Mouse (Mus musculus) forebrain, postnatal 0 days (tissue): ENCODE results near the gene B3gnt8. TPM values are rescaled to one million over a fixed set of nuclear protein-coding genes. Genes with fewer than 3 reads are reported as not detected.

Experiments
- ATAC-seq: fragments of 200-750 bp; cut with Nextera tagmentation; 2 replicates; pipeline ENCODE4 v1.8.0; 2017; ENCODE audit warnings: mild to moderate bottlenecking, moderate library complexity
- DNase-seq: peaks from one replicate; pipeline ENCODE4 v3.0.0-alpha.2; 2015
- H3K27ac ChIP-seq: fragments of 300-500 bp; sonication (generic); 2 replicates; pipeline ENCODE4 v1.5.1; 2014; ENCODE audit warnings: low read depth, mild to moderate bottlenecking, antibody characterized with exemption, low read length, moderate library complexity, mixed read lengths
- H3K27me3 ChIP-seq: fragments of 300-500 bp; sonication (generic); 2 replicates; pipeline ENCODE4 v1.6.1; 2014; ENCODE audit warnings: mild to moderate bottlenecking, low read length, mixed read lengths; ENCODE audit not compliant: insufficient read depth
- H3K36me3 ChIP-seq: fragments of 300-500 bp; sonication (generic); 2 replicates; pipeline ENCODE4 v1.6.1; 2014; ENCODE audit warnings: mild to moderate bottlenecking, moderate library complexity; ENCODE audit not compliant: insufficient read depth
- H3K4me1 ChIP-seq: fragments of 300-500 bp; sonication (generic); 2 replicates; pipeline ENCODE4 v1.6.1; 2014; ENCODE audit warnings: antibody characterized with exemption; ENCODE audit not compliant: insufficient read depth
- H3K4me2 ChIP-seq: fragments of 300-500 bp; sonication (generic); 2 replicates; pipeline ENCODE4 v1.6.1; 2014; ENCODE audit warnings: low read depth, mild to moderate bottlenecking, moderate library complexity
- H3K4me3 ChIP-seq: fragments of 300-500 bp; sonication (generic); 2 replicates; pipeline ENCODE4 v1.5.1; 2014; ENCODE audit warnings: low read depth, low read length, mixed read lengths
- H3K9ac ChIP-seq: fragments of 300-500 bp; sonication (generic); 2 replicates; pipeline ENCODE4 v1.6.1; 2014; ENCODE audit warnings: mild to moderate bottlenecking
- H3K9me3 ChIP-seq: fragments of 300-500 bp; sonication (generic); 2 replicates; pipeline ENCODE4 v1.6.1; 2016; ENCODE audit warnings: low read length
- CTCF ChIP-seq: sonication (generic); IDR thresholded peaks from 2 replicates; pipeline ENCODE4 v1.5.1; 2016; ENCODE audit warnings: antibody characterized with exemption, control low read depth, low read depth
- WGBS: fragments of 180-500 bp; shearing (Covaris S2); extraction: QIAGEN DNeasy Blood & Tissue Kit; methylation state at CpG from one replicate; pipeline ENCODE4 v1.1.7; 2014; 5-methylcytosine and 5-hydroxymethylcytosine counted together
- polyA plus RNA-seq: library from polyadenylated mRNA; unstranded; fragments of >200 nt; fragmentation: Nextera tagmentation; extraction: Ambion mirVana; gene quantifications from 2 replicates; pipeline ENCODE4 v1.2.1, GENCODE M21; 2015
- total RNA-seq: library from RNA; depleted of rRNA; stranded (reverse); fragments of >200 nt; gene quantifications from 2 replicates; pipeline ENCODE4 v1.2.3, GENCODE M21; 2014

B3gnt8 gene
- total and polyA plus RNA-seq, 2 experiments from 2014 or later = 0.95 to 1.3 TPM

DNA sequence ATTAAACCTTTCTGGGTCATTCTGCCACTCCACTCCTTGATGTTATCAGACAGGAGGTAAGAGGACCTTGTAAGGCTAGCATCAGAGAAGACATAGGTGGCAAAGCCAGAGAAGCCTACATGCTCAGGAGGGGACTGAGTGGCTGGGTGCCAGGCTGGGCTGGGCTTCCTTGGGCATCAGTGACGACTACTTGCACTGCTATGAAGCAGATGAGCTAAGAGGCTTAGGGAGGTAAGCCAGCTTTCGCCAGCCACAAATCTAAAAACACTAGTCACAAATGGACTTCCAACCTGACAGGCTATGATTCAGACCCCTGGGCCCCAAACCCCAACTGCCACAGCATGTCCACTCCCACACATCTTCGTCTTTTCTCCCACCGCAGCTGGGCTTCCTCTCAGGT is 18.2 kb downstream of the B3gnt8 start:
- H3K4me2 ChIP-seq = no peak overlapping the region
- WGBS = 67% methylated on average over 4 of the region's 4 CpGs

DNA sequence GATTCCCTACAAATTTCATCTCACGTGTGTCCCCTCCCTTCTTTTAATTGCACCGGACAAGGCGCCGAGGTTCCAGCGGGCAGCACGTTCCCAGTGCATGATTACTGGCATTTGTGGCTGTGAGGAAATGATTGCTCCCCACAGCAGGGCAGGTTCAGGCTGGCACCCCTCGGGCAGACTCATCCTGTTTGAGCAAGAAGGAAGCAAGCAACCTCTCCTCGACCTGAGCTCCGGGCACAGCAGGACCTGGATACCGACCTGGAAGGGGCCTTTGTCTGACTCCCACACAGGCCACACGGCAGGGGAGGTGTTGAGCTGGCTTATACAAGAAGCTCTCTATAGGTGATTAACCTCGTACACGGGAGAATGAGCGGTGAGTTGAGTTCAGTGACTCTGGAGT is 18.6 kb downstream of the B3gnt8 start:
- TF ChIP-seq CTCF = no peak
- Histone ChIP-seq H3K4me2 (no peak overlapping the region), H3K9me3 (no peaks in the 10 kb centered on the region), H3K9ac (no peak overlapping the region), H3K27ac (no peak overlapping the region), H3K36me3 (peaks cover 9% of the 10 kb centered on the region), H3K27me3 (no peaks in the 10 kb centered on the region), H3K4me3 (no peak overlapping the region), H3K4me1 (no peaks in the 10 kb centered on the region)
- DNase-seq = no peak
- ATAC-seq = no peak
- WGBS = 34% methylated on average over 14 of the region's 14 CpGs

More for the DNA sequence above, 18.2 kb downstream of the B3gnt8 start:
- Histone ChIP-seq H3K27me3 (no peaks in the 10 kb centered on the region), H3K9me3 (no peaks in the 10 kb centered on the region), H3K4me3 (no peak overlapping the region), H3K36me3 (peaks cover 9% of the 10 kb centered on the region), H3K27ac (no peak overlapping the region), H3K9ac (no peak overlapping the region), H3K4me1 (no peaks in the 10 kb centered on the region)
- no peak for TF ChIP-seq CTCF
- DNase-seq = no peak
- no peak for ATAC-seq

DNA sequence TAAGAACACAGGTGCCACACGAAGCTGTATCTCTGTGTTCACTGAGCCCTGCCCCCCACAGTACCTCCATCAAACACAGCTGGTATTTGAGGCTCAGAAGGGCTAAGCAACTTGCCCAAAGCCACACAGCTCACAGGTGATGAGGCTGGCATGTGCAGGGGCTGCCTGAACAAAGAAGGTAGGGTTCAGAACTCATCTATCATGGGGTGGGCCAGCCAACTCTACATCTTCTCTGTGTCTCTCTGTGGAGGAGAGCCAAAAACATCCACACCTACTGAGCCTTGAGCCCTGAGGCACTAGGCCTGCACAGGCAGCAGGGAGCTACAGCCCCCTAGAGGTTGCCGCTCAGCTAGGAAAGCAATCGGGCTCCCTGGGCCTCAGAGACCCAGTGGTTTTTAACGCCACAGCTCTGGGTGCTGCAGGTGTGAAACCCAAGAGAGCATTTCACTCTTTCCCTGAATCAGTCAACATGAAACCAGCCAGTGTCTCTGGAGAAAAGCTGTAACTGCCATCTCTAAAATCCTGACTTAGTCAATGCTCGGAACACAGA is 21.2 kb downstream of the B3gnt8 start:
- Histone ChIP-seq H3K4me3 (no peak overlapping the region), H3K4me1 (no peaks in the 10 kb centered on the region), H3K27me3 (no peaks in the 10 kb centered on the region), H3K9me3 (no peaks in the 10 kb centered on the region), H3K4me2 (no peak overlapping the region), H3K36me3 (no peaks in the 10 kb centered on the region), H3K9ac (no peak overlapping the region), H3K27ac (no peak overlapping the region)
- WGBS = 60% methylated on average over 5 of the region's 5 CpGs
- TF ChIP-seq CTCF = no peak; the same call in 1 of the 2 replicates
- DNase-seq (no peak), ATAC-seq (no peak)

DNA sequence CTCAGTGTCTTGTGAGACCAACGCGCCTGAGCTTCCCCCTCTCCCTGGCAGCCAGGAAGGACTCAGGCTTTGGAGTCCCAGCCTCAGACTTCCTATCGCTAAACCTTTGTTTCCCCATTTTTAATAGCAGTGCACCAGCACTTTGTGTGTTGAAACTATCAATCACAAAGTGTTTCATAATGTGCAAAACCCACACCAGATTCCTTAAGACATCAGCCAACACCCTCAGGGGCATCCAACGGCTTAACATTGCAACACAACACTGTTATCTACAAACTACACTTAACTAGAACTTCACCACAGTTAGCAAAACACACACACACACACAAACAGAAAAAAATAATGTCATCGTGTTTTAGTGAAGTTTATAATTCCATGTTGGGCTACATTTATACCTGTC is 23.4 kb downstream of the B3gnt8 start:
- Histone ChIP-seq H3K4me1 (no peaks in the 10 kb centered on the region), H3K27ac (no peak overlapping the region), H3K36me3 (peaks cover 3% of the 10 kb centered on the region; the same call in 1 of the 2 replicates), H3K4me2 (no peak overlapping the region), H3K27me3 (no peaks in the 10 kb centered on the region), H3K4me3 (no peak overlapping the region), H3K9me3 (no peaks in the 10 kb centered on the region), H3K9ac (no peak overlapping the region)
- DNase-seq (no peak), ATAC-seq (no peak)
- no peak for TF ChIP-seq CTCF
- WGBS = 88% methylated on average over 5 of the region's 5 CpGs

DNA sequence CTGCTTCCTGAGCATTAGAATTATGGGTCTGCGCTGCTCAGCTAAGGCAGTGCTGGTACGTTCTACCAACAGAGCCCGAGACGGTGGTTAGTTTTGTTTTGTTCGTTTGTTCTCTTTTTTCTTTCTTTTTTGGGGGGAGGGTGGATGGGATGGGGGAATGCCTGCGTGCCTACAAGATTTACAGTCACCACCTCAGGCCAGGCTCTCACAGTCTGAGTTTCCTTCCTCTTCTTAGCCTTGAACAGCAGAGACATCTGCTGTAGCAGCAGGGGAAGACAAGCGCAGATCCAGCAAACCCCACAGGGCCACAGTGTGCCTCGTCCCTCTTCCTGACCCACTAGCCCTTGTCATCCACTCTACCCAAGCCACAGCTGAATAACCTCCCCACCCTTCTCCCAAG is 24.8 kb downstream of the B3gnt8 start:
- H3K4me2 ChIP-seq = no peak overlapping the region
- TF ChIP-seq CTCF = no peak
- 92% methylated on average over 8 of the region's 8 CpGs for WGBS
- no peak overlapping the region for H3K4me3 ChIP-seq
- H3K9me3 ChIP-seq = no peaks in the 10 kb centered on the region
- H3K9ac ChIP-seq = no peak overlapping the region
- H3K27me3 ChIP-seq = no peaks in the 10 kb centered on the region
- H3K4me1 ChIP-seq = no peaks in the 10 kb centered on the region
- DNase-seq (no peak), ATAC-seq (no peak)
- no peak overlapping the region for H3K27ac ChIP-seq
- H3K36me3 ChIP-seq = peaks cover 3% of the 10 kb centered on the region; the same call in 1 of the 2 replicates

DNA sequence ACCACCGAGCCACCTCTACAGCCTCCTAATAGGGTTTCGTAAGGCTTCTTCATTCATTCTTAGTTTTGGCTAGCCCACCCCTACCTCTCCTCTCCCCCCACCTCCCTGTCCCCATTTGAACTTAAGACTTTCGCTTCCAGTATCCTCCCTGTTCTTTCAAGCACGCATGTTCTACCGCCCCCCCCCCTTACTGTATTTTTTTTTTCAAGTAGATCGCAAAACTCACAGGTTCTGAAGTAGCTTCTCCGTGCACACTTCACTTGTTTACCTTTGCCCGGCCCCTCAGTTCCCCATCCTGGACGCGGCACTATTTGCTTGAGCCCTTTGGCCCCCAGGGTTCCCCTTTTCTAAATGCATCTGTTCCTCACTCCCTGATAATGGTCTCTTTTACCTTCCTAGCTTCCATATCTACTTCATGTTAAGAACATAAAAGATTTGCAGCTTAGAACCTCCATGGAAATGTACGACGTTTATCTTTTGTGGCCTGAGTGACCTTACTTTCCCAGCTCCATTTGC is 25.8 kb downstream of the B3gnt8 start:
- no peak overlapping the region for H3K4me3 ChIP-seq
- H3K9ac ChIP-seq = no peak overlapping the region
- peaks cover 3% of the 10 kb centered on the region; the same call in 1 of the 2 replicates for H3K36me3 ChIP-seq
- no peaks in the 10 kb centered on the region for H3K9me3 ChIP-seq
- no peak for ATAC-seq
- no peaks in the 10 kb centered on the region for H3K4me1 ChIP-seq
- no peak overlapping the region for H3K27ac ChIP-seq
- WGBS = 96% methylated on average over 12 of the region's 12 CpGs
- H3K4me2 ChIP-seq = no peak overlapping the region
- no peaks in the 10 kb centered on the region for H3K27me3 ChIP-seq
- DNase-seq = no peak
- TF ChIP-seq CTCF = no peak

DNA sequence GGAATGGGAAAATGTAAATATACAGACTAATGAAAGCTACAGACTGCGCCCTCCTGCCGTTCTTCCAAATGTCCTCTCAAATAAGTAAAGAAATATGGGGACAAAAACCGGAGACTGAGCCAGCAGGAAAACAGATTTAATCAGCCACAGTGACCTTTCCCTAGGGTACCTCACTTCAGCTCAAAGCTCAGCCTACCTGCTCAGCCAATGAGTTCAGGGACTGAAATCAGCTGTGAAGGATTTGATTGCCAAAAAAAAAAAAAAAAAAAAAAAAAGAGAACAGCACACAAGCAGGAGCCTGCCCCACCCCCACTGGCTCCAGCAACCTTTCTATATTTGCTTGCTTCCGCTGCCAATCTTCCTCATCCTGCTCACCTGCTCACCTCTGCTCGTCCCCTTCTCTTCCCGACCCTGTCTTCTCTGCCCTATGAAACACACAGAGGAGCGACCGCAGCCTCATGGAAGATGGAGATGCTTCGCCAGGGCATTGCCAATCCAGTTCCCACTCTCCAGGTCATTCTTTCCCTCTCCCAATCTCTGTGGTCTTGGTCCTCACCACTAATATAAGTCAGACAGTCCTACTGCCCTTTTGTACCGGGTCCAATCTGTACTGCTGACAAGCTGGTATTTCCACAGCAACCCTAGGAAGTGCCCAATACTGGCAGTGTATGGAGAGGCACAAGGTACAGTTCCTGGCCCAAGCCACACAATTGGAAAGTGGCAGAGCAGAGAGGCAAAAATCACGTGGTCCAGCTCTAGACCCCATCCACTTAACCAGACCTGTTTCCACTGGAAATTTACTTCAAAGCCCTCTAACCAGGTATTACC is 29.4 kb downstream of the B3gnt8 start:
- Histone ChIP-seq H3K36me3 (peaks cover 3% of the 10 kb centered on the region; the same call in 1 of the 2 replicates), H3K9ac (no peak overlapping the region), H3K27ac (no peak overlapping the region), H3K4me3 (no peak overlapping the region), H3K27me3 (no peaks in the 10 kb centered on the region), H3K9me3 (no peaks in the 10 kb centered on the region), H3K4me2 (no peak overlapping the region), H3K4me1 (peaks cover 9% of the 10 kb centered on the region)
- no peak for ATAC-seq
- WGBS = 76% methylated on average over 11 of the region's 11 CpGs
- no peak for DNase-seq
- no peak for TF ChIP-seq CTCF
